Mouse (Mus musculus) limb, embryonic 13.5 days (tissue): ENCODE measurements at regions not wholly inside any gene's neighbourhood (a gene's known extent, or its start where the extent isn't known, plus 50 kb on each side); places are given as distances from the start of the nearest gene placed in this dataset.

Source experiments
- ATAC-seq: fragments of 200-750 bp; cut with Nextera tagmentation; 2 replicates; pipeline ENCODE4 v1.8.0; 2017; ENCODE audit warnings: low read depth, moderate number of reproducible peaks, moderate TSS enrichment; ENCODE audit not compliant: low FRiP score
- H3K27ac ChIP-seq: fragments of 300-500 bp; sonication (generic); 2 replicates; pipeline ENCODE4 v1.5.1; 2015; ENCODE audit warnings: inconsistent platforms, mild to moderate bottlenecking, moderate library complexity
- H3K27me3 ChIP-seq: fragments of 300-500 bp; sonication (generic); 2 replicates; pipeline ENCODE4 v1.6.1; 2015; ENCODE audit warnings: mild to moderate bottlenecking, inconsistent platforms
- H3K36me3 ChIP-seq: fragments of 300-500 bp; sonication (generic); 2 replicates; pipeline ENCODE4 v1.6.1; 2015; ENCODE audit warnings: inconsistent platforms, mild to moderate bottlenecking, moderate library complexity
- H3K4me1 ChIP-seq: fragments of 300-500 bp; sonication (generic); 2 replicates; pipeline ENCODE4 v1.6.1; 2015; ENCODE audit warnings: inconsistent platforms
- H3K4me2 ChIP-seq: fragments of 300-500 bp; sonication (generic); replicated peaks from 2 replicates; pipeline ENCODE4 v1.6.1; 2015; ENCODE audit warnings: inconsistent platforms, mild to moderate bottlenecking, moderate library complexity
- H3K4me3 ChIP-seq: fragments of 300-500 bp; sonication (generic); 2 replicates; pipeline ENCODE4 v1.5.1; 2015; ENCODE audit warnings: moderate library complexity, mild to moderate bottlenecking, inconsistent platforms
- H3K9ac ChIP-seq: fragments of 300-500 bp; sonication (generic); 2 replicates; pipeline ENCODE4 v1.6.1; 2015; ENCODE audit warnings: mild to moderate bottlenecking, inconsistent platforms
- H3K9me3 ChIP-seq: fragments of 300-500 bp; sonication (generic); 2 replicates; pipeline ENCODE4 v1.6.1; 2016; ENCODE audit warnings: inconsistent platforms
- WGBS: fragments of 180-500 bp; shearing (Covaris S2); methylation state at CpG from one replicate; pipeline ENCODE4 v1.1.7; 2015; 5-methylcytosine and 5-hydroxymethylcytosine counted together

GRCm38 (mm10) chr13:28866686-28867085, 86.8 kb downstream of the Sox4 start:
- Histone ChIP-seq H3K9me3 (peaks cover 4% of the 10 kb centered on the region; the same call in 1 of the 2 replicates), H3K9ac (no peak overlapping the region), H3K4me3 (no peak overlapping the region), H3K4me2 (no peak overlapping the region), H3K4me1 (peaks cover 18% of the 10 kb centered on the region), H3K36me3 (peaks cover 63% of the 10 kb centered on the region), H3K27ac (no peak overlapping the region; the same call in 1 of the 2 replicates), H3K27me3 (no peaks in the 10 kb centered on the region)
- 79% methylated on average over 3 of the region's 3 CpGs for WGBS
- ATAC-seq: no peak

DNA sequence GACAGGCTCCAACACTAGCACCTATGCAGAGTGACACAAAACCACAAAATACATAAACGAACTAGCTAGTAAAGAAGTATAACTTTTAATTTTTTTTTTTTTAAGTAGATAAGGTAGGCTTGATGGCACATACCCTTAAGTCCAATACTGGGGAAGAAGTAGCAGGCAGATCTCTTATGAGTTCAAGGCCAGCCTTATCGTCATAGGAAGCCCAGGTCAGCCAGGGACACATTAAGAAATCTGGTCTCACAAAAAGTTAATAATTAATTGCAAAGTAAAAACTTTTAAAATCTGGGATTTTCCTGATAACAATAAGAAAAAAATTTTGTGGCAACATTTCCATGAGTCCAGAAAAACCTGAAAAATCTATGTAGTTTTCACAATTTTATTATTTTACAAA, 92.9 kb downstream of the Sox4 start:
- WGBS: 76% methylated on average over 2 of the region's 2 CpGs
- Histone ChIP-seq H3K4me1 (peaks cover 16% of the 10 kb centered on the region), H3K4me3 (no peak overlapping the region), H3K9me3 (peaks cover 4% of the 10 kb centered on the region; the same call in 1 of the 2 replicates), H3K36me3 (peaks cover 28% of the 10 kb centered on the region), H3K27me3 (no peaks in the 10 kb centered on the region), H3K9ac (no peak overlapping the region), H3K4me2 (no peak overlapping the region), H3K27ac (no peak overlapping the region)
- ATAC-seq: no peak

DNA sequence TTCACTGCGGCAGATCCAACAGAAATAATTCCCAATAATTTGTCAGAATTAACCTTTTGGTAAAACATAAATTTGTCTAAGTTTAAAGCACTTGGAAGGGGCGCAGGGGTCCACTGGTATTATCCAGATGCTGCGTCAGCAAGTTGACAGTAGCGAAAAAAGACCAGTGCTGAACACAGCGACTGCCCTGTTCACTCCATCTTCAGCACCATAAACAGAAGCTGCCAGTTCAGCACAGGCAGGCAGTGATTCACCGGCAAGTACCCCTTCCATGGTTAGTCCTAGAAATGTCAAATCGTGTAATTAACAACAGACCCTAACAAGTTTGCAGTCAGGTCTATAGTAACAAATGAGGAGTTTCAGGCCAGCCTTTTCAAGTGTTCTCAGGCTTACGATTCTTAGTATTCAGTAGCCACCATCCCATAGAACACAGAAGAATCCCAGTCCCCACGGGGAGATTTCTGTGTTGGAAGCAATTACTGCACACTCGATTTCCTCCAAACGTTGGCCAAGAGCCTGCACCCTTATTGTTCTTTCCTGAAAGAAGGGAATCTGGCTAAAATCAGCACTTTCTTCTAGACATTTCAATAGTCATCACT, 93.6 kb downstream of the Sox4 start:
- Histone ChIP-seq H3K36me3 (peaks cover 22% of the 10 kb centered on the region), H3K27ac (no peak overlapping the region), H3K27me3 (no peaks in the 10 kb centered on the region), H3K9me3 (peaks cover 4% of the 10 kb centered on the region; the same call in 1 of the 2 replicates), H3K4me3 (no peak overlapping the region), H3K4me2 (no peak overlapping the region), H3K9ac (no peak overlapping the region), H3K4me1 (peaks cover 16% of the 10 kb centered on the region)
- ATAC-seq: no peak
- WGBS: 31% methylated on average over 11 of the region's 11 CpGs

- H3K4me1 ChIP-seq: peaks cover 23% of the 10 kb centered on the region
- H3K9me3 ChIP-seq: 0 out of 2 replicates have a peak, but pooled peaks cover 3% of the 10 kb centered on the region
- ATAC-seq: no peak
- H3K27me3 ChIP-seq: no peaks in the 10 kb centered on the region
- no peak overlapping the region for H3K9ac ChIP-seq
- WGBS: 89% methylated on average over 6 of the region's 6 CpGs
- H3K4me2 ChIP-seq: no peak overlapping the region
- no peak overlapping the region for H3K4me3 ChIP-seq
- peaks cover 11% of the 10 kb centered on the region for H3K36me3 ChIP-seq
- no peak overlapping the region for H3K27ac ChIP-seq
Observed at GRCm38 (mm10) chr13:28858001-28858400, 95.5 kb downstream of the Sox4 start.

GRCm38 (mm10) chr13:28857201-28857600, 96.3 kb downstream of the Sox4 start:
- H3K4me1 ChIP-seq: peaks cover 23% of the 10 kb centered on the region
- H3K9ac ChIP-seq: no peak overlapping the region
- H3K4me3 ChIP-seq: no peak overlapping the region
- no peak overlapping the region for H3K4me2 ChIP-seq
- 87% methylated on average over 6 of the region's 6 CpGs for WGBS
- peaks cover 8% of the 10 kb centered on the region; the same call in 1 of the 2 replicates for H3K36me3 ChIP-seq
- H3K27me3 ChIP-seq: no peaks in the 10 kb centered on the region
- ATAC-seq: no peak
- H3K9me3 ChIP-seq: no peaks in the 10 kb centered on the region
- no peak overlapping the region for H3K27ac ChIP-seq

DNA sequence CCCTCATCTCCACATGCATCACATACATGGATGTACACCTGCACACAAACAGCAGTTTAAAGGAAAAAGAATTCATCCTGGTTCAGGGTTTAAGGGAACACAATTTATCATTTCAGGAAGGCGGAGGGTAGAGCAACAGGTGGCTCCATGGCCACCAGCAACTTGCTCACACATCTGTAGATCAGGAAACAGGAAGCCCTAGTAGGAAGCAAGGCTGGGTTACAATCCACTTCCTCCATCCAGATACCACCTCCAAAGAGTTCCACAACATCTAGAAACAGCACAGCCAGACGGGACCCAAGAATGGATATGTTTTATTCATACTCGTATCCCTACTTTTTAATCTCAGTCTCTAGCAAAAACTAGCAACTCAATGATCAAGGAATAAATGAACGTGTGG, 97.0 kb downstream of the Sox4 start:
- peaks cover 23% of the 10 kb centered on the region for H3K4me1 ChIP-seq
- no peak for ATAC-seq
- 82% methylated on average over 4 of the region's 4 CpGs for WGBS

GRCm38 (mm10) chr13:28854247-28854646, 99.3 kb downstream of the Sox4 start:
- Histone ChIP-seq H3K4me1 (peaks cover 13% of the 10 kb centered on the region), H3K4me3 (no peak overlapping the region), H3K9me3 (no peaks in the 10 kb centered on the region), H3K36me3 (peaks cover 8% of the 10 kb centered on the region; the same call in 1 of the 2 replicates), H3K27me3 (no peaks in the 10 kb centered on the region), H3K4me2 (no peak overlapping the region), H3K27ac (no peak overlapping the region), H3K9ac (no peak overlapping the region)
- whole genome bisulfite sequencing: 83% methylated on average over 9 of the region's 9 CpGs
- ATAC-seq: no peak

More for the DNA sequence above, 97.0 kb downstream of the Sox4 start:
- H3K9ac ChIP-seq: no peak overlapping the region
- H3K9me3 ChIP-seq: no peaks in the 10 kb centered on the region
- H3K27me3 ChIP-seq: no peaks in the 10 kb centered on the region
- peaks cover 8% of the 10 kb centered on the region; the same call in 1 of the 2 replicates for H3K36me3 ChIP-seq
- no peak overlapping the region for H3K4me2 ChIP-seq
- H3K27ac ChIP-seq: no peak overlapping the region
- H3K4me3 ChIP-seq: no peak overlapping the region

DNA sequence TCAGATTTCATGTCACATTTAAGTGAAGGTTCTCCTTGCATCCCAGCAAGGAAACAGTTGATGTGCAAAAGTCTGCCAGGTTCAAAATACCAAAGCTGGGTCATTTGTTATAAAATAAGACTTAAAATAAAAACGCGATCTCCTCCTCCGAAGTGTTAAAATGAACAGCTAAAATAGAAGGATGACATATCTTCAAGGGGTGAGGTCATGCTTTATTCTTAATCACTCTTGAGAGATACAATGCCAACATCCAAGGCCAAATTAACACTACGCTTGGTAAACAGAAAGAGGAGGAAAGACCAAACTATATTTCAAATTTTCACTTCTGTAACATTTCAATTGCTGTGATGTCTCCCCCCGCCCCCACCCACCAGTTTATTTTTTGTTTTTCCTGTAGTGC, 105.2 kb downstream of the Sox4 start:
- peaks cover 3% of the 10 kb centered on the region; the same call in 1 of the 2 replicates for H3K36me3 ChIP-seq
- no peak overlapping the region for H3K4me3 ChIP-seq
- WGBS: 89% methylated on average over 5 of the region's 5 CpGs
- H3K4me1 ChIP-seq: peaks cover 23% of the 10 kb centered on the region
- no peak overlapping the region for H3K4me2 ChIP-seq
- H3K27ac ChIP-seq: no peak overlapping the region
- no peaks in the 10 kb centered on the region for H3K9me3 ChIP-seq
- no peaks in the 10 kb centered on the region for H3K27me3 ChIP-seq
- H3K9ac ChIP-seq: no peak overlapping the region
- ATAC-seq: no peak

DNA sequence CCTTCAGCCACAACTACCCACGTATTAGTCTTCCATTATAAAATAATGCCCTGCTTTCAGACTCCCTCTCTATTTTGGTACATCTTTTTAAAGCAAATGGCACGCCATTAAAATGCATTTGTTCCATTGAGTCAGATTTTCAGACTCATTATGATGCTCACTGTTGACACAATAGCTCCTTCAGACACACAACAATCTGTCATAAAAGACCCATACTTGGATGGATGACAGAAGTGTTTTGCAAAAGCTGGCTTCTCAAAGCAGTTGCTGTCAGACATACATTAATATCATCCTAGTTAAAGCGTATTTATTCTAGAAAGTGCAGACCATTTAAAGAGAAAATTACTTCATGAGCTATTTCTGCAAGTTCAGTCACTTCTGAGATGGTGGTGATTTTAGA, 106.0 kb downstream of the Sox4 start:
- ATAC-seq: no peak
- no peak overlapping the region for H3K9ac ChIP-seq
- 83% methylated on average over 3 of the region's 3 CpGs for WGBS
- H3K4me1 ChIP-seq: peaks cover 29% of the 10 kb centered on the region
- no peaks in the 10 kb centered on the region for H3K27me3 ChIP-seq
- no peak overlapping the region for H3K4me2 ChIP-seq
- H3K27ac ChIP-seq: no peak overlapping the region
- no peaks in the 10 kb centered on the region; the same call in 1 of the 2 replicates for H3K36me3 ChIP-seq
- no peak overlapping the region for H3K4me3 ChIP-seq
- no peaks in the 10 kb centered on the region for H3K9me3 ChIP-seq

- 83% methylated on average over 3 of the region's 3 CpGs for WGBS
- Histone ChIP-seq H3K9ac (no peak overlapping the region), H3K27me3 (no peaks in the 10 kb centered on the region), H3K4me3 (no peak overlapping the region), H3K9me3 (no peaks in the 10 kb centered on the region), H3K27ac (peak overlapping the region; percentile 65; the same call in 1 of the 2 replicates), H3K4me2 (no peak overlapping the region), H3K4me1 (peaks cover 39% of the 10 kb centered on the region), H3K36me3 (no peaks in the 10 kb centered on the region)
- no peak for ATAC-seq
Observed at GRCm38 (mm10) chr13:28844495-28844894, 109.0 kb downstream of the Sox4 start.

DNA sequence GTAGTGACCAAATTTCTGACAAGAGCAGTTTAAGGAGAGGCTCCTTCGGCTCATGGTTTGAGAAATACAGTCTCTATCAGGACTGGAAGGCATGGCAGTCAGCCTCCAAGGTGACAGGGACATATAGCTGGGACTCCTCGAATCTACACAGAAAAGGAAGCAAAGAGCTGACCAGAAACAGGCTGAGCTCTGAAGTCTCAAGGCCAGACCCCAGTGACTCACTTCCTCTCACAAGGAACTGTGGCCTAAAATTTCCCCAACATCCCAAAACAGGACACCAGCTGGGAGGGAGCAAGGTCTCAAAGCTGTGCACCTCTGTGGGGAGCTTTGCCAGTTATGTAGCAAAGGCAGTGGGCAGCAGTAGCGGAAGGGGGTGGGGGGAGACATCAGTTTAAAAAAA, 110.7 kb downstream of the Sox4 start:
- WGBS: 82% methylated on average over 3 of the region's 3 CpGs
- H3K9ac ChIP-seq: no peak overlapping the region
- H3K27ac ChIP-seq: no peak overlapping the region
- ATAC-seq: no peak
- H3K27me3 ChIP-seq: no peaks in the 10 kb centered on the region
- peaks cover 55% of the 10 kb centered on the region for H3K4me1 ChIP-seq
- no peaks in the 10 kb centered on the region for H3K36me3 ChIP-seq
- no peak overlapping the region for H3K4me2 ChIP-seq
- no peak overlapping the region for H3K4me3 ChIP-seq
- no peaks in the 10 kb centered on the region for H3K9me3 ChIP-seq

- Histone ChIP-seq H3K9ac (no peak overlapping the region), H3K4me3 (no peak overlapping the region), H3K9me3 (no peaks in the 10 kb centered on the region), H3K4me2 (no peak overlapping the region), H3K27ac (no peak overlapping the region), H3K4me1 (peaks cover 49% of the 10 kb centered on the region), H3K27me3 (no peaks in the 10 kb centered on the region), H3K36me3 (peaks cover 4% of the 10 kb centered on the region; the same call in 1 of the 2 replicates)
- no peak for ATAC-seq
- WGBS: 78% methylated on average over 5 of the region's 5 CpGs
Observed at GRCm38 (mm10) chr13:28840142-28840541, 113.4 kb downstream of the Sox4 start.

DNA sequence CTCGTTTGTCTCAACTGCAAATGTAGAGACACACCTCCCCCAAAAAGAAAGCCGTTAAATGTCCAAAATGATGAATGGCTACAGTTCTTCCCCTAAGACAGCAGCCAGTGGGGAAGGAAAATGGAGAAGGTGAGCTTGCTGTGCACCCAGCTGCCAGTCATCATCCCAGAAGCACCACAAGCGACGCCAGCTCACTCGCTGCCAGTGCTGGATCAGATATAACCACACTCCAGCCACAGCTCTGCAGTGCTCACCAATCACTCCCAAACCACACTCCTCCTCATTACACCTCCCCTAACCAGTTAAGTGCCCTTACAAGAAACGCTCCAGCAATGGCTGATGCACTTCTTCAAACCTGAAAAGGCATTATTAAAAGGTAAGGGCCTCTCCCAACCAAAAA, 114.4 kb downstream of the Sox4 start:
- Histone ChIP-seq H3K9me3 (no peaks in the 10 kb centered on the region), H3K36me3 (peaks cover 4% of the 10 kb centered on the region; the same call in 1 of the 2 replicates), H3K4me3 (peak overlapping the region; percentile 15; the same call in 1 of the 2 replicates), H3K4me2 (peak overlapping the region; percentile 41), H3K4me1 (peaks cover 41% of the 10 kb centered on the region), H3K27ac (peak overlapping the region; percentile 29; the same call in 1 of the 2 replicates), H3K27me3 (no peaks in the 10 kb centered on the region), H3K9ac (no peak overlapping the region)
- 14% methylated on average over 6 of the region's 6 CpGs for WGBS
- ATAC-seq: no peak
